Mouse (Mus musculus): Measurements from ENCODE around the gene Ripply2. TPM values are rescaled to one million over a fixed set of nuclear protein-coding genes. Genes with fewer than 3 reads are reported as not detected.

Ripply2 gene
- polyA plus RNA-seq, 1 experiment from 2014 or later: 0.35 TPM

DNA sequence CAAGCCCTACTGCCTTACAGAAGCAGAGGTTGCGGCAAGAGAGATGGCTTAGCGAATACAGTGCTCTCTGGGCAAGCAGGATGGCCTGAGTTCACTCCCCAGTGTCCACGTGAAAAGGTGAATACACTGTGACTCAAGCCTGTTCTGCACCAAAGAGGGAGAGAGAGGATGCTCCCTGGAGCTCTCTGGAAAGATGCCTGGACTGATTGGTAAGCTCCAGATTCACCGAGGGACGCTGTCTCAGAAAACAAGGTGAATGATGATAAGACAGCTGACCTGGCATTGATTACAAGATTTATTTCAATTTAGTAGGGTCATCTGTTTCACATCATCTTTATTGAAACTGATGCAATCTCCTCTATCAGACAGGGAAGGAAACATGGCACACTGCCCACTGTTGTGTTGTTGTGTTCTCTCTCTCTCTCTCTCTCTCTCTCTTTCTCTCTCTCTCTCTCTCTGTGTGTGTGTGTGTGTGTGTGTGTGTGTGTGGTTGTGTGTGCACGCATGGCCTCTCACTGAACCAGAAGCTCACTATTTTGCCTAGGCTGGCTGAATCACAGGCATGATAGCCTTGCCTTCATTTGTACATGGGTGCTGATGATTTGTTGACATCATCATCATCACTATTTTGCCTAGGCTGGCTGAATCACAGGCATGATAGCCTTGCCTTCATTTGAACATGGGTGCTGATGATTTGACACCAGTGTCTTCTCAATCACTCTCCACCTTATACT lies 10.5 kb upstream of the Ripply2 start:
- H3K4me3 ChIP-seq (ENCODE audit: low read depth, low read length): no peak overlapping the region
- 70% methylated on average over 6 of the region's 6 CpGs for WGBS

DNA sequence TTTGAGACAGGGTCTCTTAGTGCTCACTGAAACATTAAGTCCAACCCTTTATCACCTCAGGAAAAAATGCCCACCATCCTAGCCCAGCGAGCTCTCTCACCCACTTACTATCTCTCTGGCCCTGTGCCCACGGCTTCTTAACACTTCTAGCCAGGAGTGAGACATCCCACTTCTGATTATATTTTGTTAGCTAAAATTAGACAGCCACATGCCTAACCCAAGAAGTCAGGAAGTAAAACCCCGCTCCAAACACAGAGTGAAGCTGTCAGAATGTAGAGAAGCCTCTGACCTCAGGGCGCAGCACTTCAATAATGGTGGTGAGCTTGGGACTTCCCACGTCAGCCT lies 9.9 kb upstream of the Ripply2 start:
- Histone ChIP-seq H3K9ac (replicated peaks; ENCODE audit: low read length) (no peak overlapping the region), H3K4me3 (ENCODE audit: low read depth, low read length) (no peak overlapping the region), H3K4me2 (ENCODE audit: low read depth, low read length) (no peak overlapping the region), H3K9me3 (replicated peaks; ENCODE audit: control insufficient read depth, low read length) (no peaks in the 10 kb centered on the region), H3K27me3 (ENCODE audit: control insufficient read depth, insufficient read depth, low read length) (no peaks in the 10 kb centered on the region), H3K27ac (replicated peaks; ENCODE audit: low read depth, low read length) (no peak overlapping the region), H3K4me1 (ENCODE audit: control insufficient read depth, insufficient read depth, low read length) (no peaks in the 10 kb centered on the region), H3K36me3 (replicated peaks; ENCODE audit: control insufficient read depth, insufficient read depth, low read depth, low read length) (no peaks in the 10 kb centered on the region)
- no peak for ATAC-seq (replicated peaks; ENCODE audit: insufficient number of reproducible peaks, low FRiP score, low TSS enrichment, low read depth)
- no peak for DNase-seq (ENCODE audit: low spot score)
- 57% methylated on average over 5 of the region's 5 CpGs for WGBS

More for the DNA sequence above, 10.5 kb upstream of the Ripply2 start:
- Histone ChIP-seq H3K36me3 (replicated peaks; ENCODE audit: control insufficient read depth, insufficient read depth, low read depth, low read length) (no peaks in the 10 kb centered on the region), H3K27me3 (ENCODE audit: control insufficient read depth, insufficient read depth, low read length) (no peaks in the 10 kb centered on the region), H3K9ac (replicated peaks; ENCODE audit: low read length) (no peak overlapping the region), H3K4me1 (ENCODE audit: control insufficient read depth, insufficient read depth, low read length) (no peaks in the 10 kb centered on the region), H3K9me3 (replicated peaks; ENCODE audit: control insufficient read depth, low read length) (no peaks in the 10 kb centered on the region), H3K27ac (replicated peaks; ENCODE audit: low read depth, low read length) (no peak overlapping the region), H3K4me2 (ENCODE audit: low read depth, low read length) (no peak overlapping the region)
- no peak for ATAC-seq (replicated peaks; ENCODE audit: insufficient number of reproducible peaks, low FRiP score, low TSS enrichment, low read depth)
- DNase-seq (ENCODE audit: low spot score): no peak

DNA sequence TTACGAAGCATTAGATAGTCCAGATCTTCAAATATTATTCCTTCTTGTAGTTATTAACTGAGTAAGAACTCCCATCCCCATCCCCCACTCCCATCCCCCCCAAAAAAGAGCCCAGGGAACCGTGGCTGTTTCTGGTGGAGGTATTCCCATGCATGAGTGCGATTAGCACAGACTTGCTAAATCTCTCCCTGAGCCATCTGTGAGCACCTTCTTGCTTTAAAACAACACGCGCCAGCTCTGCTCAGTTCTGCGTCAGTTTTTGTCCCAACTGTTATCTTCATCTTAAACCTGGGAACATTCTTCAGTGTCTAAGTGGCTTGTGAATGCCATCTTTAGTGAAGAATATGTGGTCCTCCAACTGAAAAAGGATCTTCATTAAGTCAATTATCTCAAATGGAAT lies 6.8 kb upstream of the Ripply2 start:
- 75% methylated on average over 6 of the region's 6 CpGs for WGBS
- no peak overlapping the region for H3K4me2 ChIP-seq (ENCODE audit: low read depth, low read length)
- ATAC-seq (replicated peaks; ENCODE audit: insufficient number of reproducible peaks, low FRiP score, low TSS enrichment, low read depth) (no peak), DNase-seq (ENCODE audit: low spot score) (no peak)
- H3K27me3 ChIP-seq (ENCODE audit: control insufficient read depth, insufficient read depth, low read length): no peaks in the 10 kb centered on the region
- H3K27ac ChIP-seq (replicated peaks; ENCODE audit: low read depth, low read length): no peak overlapping the region
- H3K9ac ChIP-seq (replicated peaks; ENCODE audit: low read length): no peak overlapping the region
- no peaks in the 10 kb centered on the region for H3K36me3 ChIP-seq (replicated peaks; ENCODE audit: control insufficient read depth, insufficient read depth, low read depth, low read length)
- H3K9me3 ChIP-seq (replicated peaks; ENCODE audit: control insufficient read depth, low read length): no peaks in the 10 kb centered on the region
- H3K4me3 ChIP-seq (ENCODE audit: low read depth, low read length): no peak overlapping the region
- H3K4me1 ChIP-seq (ENCODE audit: control insufficient read depth, insufficient read depth, low read length): no peaks in the 10 kb centered on the region

DNA sequence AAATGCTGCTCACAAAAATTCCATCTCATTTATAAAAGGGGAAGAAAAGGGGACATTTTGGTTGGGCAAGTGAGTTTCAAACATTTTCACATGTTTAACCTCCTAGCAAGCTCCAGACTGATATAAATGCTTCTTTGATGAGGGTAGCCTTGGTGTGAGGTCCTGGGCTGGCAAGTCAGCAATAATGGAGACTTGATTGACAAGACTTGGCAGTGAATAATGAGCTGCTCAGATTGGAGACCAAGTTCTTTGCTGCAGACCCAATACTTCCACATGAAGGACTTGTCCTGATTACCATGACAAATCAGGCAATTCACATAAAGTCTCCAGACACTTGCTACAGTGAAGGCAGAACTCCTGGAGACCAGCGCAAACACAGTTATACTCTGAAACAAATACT lies 6.4 kb upstream of the Ripply2 start:
- 71% methylated on average over 1 of the region's 1 CpGs for WGBS
- no peak for ATAC-seq (replicated peaks; ENCODE audit: insufficient number of reproducible peaks, low FRiP score, low TSS enrichment, low read depth)

DNA sequence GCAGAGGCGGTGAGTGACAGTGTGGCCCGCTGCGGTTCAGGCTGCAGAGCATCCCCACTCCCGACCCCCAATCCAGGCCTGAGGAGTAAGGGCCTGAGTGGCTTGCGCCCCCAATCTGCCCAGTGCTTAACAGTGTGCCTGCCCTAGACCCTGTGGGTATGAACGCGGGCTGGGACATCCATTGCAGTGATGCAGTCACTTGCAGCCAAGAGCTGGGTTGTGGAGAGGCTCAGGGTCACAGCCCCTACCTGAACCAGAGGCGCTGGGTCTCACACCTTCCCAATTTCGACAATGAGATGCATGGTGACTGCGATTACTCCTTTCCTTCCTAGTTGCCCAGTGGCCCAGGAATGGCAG lies 579 bp downstream of the Ripply2 start:
- 4% methylated on average over 10 of the region's 10 CpGs for WGBS
- ATAC-seq (replicated peaks; ENCODE audit: insufficient number of reproducible peaks, low FRiP score, low TSS enrichment, low read depth) (peak; percentile 71), DNase-seq (ENCODE audit: low spot score) (no peak)
- Histone ChIP-seq H3K4me2 (ENCODE audit: low read depth, low read length) (peak overlapping the region; percentile 84), H3K4me1 (ENCODE audit: control insufficient read depth, insufficient read depth, low read length) (no peaks in the 10 kb centered on the region; the same call in 1 of the 2 replicates), H3K9ac (replicated peaks; ENCODE audit: low read length) (peak overlapping the region; percentile 38), H3K27me3 (ENCODE audit: control insufficient read depth, insufficient read depth, low read length) (peaks cover 21% of the 10 kb centered on the region), H3K36me3 (replicated peaks; ENCODE audit: control insufficient read depth, insufficient read depth, low read depth, low read length) (no peaks in the 10 kb centered on the region), H3K27ac (replicated peaks; ENCODE audit: low read depth, low read length) (no peak overlapping the region), H3K9me3 (replicated peaks; ENCODE audit: control insufficient read depth, low read length) (no peaks in the 10 kb centered on the region), H3K4me3 (ENCODE audit: low read depth, low read length) (peak overlapping the region; percentile 48)

More for the DNA sequence above, 6.4 kb upstream of the Ripply2 start:
- peaks cover under 1% of the 10 kb centered on the region; the same call in 1 of the 2 replicates for H3K27me3 ChIP-seq (ENCODE audit: control insufficient read depth, insufficient read depth, low read length)
- H3K9me3 ChIP-seq (replicated peaks; ENCODE audit: control insufficient read depth, low read length): no peaks in the 10 kb centered on the region
- H3K9ac ChIP-seq (replicated peaks; ENCODE audit: low read length): no peak overlapping the region
- no peak overlapping the region for H3K4me2 ChIP-seq (ENCODE audit: low read depth, low read length)
- H3K4me3 ChIP-seq (ENCODE audit: low read depth, low read length): no peak overlapping the region
- H3K36me3 ChIP-seq (replicated peaks; ENCODE audit: control insufficient read depth, insufficient read depth, low read depth, low read length): no peaks in the 10 kb centered on the region
- no peaks in the 10 kb centered on the region for H3K4me1 ChIP-seq (ENCODE audit: control insufficient read depth, insufficient read depth, low read length)
- no peak overlapping the region for H3K27ac ChIP-seq (replicated peaks; ENCODE audit: low read depth, low read length)
- no peak for DNase-seq (ENCODE audit: low spot score)

DNA sequence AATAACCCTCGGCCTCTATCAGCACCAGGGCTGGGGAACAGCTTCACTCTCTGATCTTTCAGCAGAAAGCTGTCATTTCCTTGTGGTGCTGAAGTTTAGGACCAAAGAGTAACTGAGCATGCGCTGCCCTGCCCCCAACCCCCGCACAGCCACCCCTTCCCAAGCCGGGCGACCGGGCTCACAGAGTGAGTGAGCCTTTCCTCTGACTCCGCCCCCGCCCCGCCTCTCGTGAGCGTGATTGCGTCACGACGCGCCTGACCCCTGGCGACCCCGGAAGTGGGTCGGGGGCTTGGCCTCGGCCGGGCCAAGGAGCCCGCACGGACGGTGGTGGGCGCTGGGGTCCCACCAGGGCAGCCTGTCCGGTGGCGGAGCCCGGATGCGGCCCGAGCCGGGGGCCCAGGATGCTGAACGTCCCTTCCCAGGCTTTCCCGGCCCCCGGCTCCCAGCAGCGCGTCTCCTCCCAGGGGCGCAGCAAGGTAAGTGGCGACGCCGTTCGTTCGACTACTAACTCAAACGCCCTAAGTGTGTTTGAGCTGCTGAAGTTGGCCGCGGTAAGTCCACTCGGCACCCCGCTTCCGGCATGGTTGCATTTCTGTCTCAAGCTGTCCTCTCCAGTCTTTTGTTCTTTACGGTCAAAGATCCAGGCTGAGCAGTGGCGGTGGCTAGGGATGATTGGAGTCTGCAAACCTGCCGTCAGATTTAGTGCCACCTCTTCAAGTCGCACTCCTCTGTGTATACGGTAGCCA lies 6.6 kb downstream of the Ripply2 start, which contains the start of gene Cyb5r4:
Cyb5r4 (plus strand) TSS at position 237 of the 746 bp plus-strand sequence.
- Histone ChIP-seq H3K9me3 (replicated peaks; ENCODE audit: control insufficient read depth, low read length) (no peaks in the 10 kb centered on the region), H3K4me3 (ENCODE audit: low read depth, low read length) (peak within 1 kb of the TSS; percentile 82), H3K9ac (replicated peaks; ENCODE audit: low read length) (peak within 1 kb of the TSS; percentile 71), H3K36me3 (replicated peaks; ENCODE audit: control insufficient read depth, insufficient read depth, low read depth, low read length) (no peaks in the 10 kb centered on the region), H3K27ac (replicated peaks; ENCODE audit: low read depth, low read length) (no peak within 1 kb of the TSS), H3K4me1 (ENCODE audit: control insufficient read depth, insufficient read depth, low read length) (no peaks in the 10 kb centered on the region), H3K4me2 (ENCODE audit: low read depth, low read length) (peak within 1 kb of the TSS; percentile 44), H3K27me3 (ENCODE audit: control insufficient read depth, insufficient read depth, low read length) (peaks cover 2% of the 10 kb centered on the region)
- DNase-seq (ENCODE audit: low spot score): peak; percentile 98
- peak; percentile 99 for ATAC-seq (replicated peaks; ENCODE audit: insufficient number of reproducible peaks, low FRiP score, low TSS enrichment, low read depth)
- 0% methylated on average over 52 of the region's 52 CpGs for WGBS

DNA sequence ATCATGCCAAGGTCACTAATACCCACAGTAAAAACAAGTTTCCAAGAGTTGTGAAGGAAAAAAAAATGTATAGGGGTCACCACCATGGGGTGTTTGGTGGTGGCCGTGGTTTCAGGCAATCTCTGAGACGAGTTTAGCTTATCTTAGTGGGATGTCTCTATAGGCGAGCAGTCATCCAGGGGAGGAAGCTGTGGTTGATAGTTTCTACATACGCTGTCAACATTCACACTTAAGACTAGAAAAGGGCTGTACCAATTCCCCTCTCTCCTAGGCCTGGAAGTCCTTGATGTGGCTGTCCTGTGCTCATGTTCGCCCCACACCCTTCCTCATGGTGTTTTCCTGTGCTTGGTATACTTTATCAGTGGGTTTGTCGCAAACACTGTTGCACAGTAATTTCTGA lies 10.4 kb downstream of the Ripply2 start:
- DNase-seq (ENCODE audit: low spot score) (no peak), ATAC-seq (replicated peaks; ENCODE audit: insufficient number of reproducible peaks, low FRiP score, low TSS enrichment, low read depth) (no peak)
- Histone ChIP-seq H3K36me3 (replicated peaks; ENCODE audit: control insufficient read depth, insufficient read depth, low read depth, low read length) (no peaks in the 10 kb centered on the region), H3K9ac (replicated peaks; ENCODE audit: low read length) (no peak overlapping the region), H3K4me2 (ENCODE audit: low read depth, low read length) (no peak overlapping the region), H3K4me1 (ENCODE audit: control insufficient read depth, insufficient read depth, low read length) (no peaks in the 10 kb centered on the region), H3K27me3 (ENCODE audit: control insufficient read depth, insufficient read depth, low read length) (no peaks in the 10 kb centered on the region), H3K27ac (replicated peaks; ENCODE audit: low read depth, low read length) (no peak overlapping the region), H3K4me3 (ENCODE audit: low read depth, low read length) (no peak overlapping the region), H3K9me3 (replicated peaks; ENCODE audit: control insufficient read depth, low read length) (no peaks in the 10 kb centered on the region)
- WGBS: 79% methylated on average over 6 of the region's 6 CpGs

DNA sequence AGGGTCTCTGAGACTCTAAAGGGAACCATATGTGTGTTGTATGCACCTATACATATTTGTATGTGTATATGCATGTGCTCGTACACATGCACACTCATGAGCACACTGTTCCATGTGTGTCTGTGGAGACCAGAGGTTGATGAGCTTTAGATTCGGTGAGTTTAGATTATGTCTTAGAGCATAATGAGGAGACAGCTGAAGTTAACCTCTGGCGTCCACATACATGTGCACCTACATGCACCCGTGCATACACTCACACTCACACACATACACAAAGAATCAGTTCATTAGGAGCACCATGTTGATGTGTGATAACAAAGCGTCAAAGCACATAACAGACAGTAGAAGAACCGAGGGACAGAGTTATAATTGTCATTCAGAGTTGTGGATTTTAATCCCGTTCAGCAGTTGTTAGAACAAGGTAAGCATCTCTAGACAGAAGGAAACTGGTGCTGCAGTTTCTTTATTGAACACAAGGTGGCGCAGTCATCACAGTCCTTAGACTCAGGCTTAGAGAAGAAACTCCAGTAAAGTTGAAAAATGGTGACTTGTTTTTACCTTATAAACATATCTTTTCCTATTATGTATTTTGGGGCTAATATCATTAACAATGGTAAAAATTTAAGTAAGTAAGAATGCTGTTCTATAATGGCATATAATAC lies 12.2 kb downstream of the Ripply2 start:
- no peaks in the 10 kb centered on the region for H3K4me1 ChIP-seq (ENCODE audit: control insufficient read depth, insufficient read depth, low read length)
- DNase-seq (ENCODE audit: low spot score): peak; percentile 86
- WGBS: 46% methylated on average over 8 of the region's 8 CpGs
- H3K9me3 ChIP-seq (replicated peaks; ENCODE audit: control insufficient read depth, low read length): no peaks in the 10 kb centered on the region
- H3K9ac ChIP-seq (replicated peaks; ENCODE audit: low read length): no peak overlapping the region
- H3K27me3 ChIP-seq (ENCODE audit: control insufficient read depth, insufficient read depth, low read length): no peaks in the 10 kb centered on the region
- no peak overlapping the region for H3K4me3 ChIP-seq (ENCODE audit: low read depth, low read length)
- ATAC-seq (replicated peaks; ENCODE audit: insufficient number of reproducible peaks, low FRiP score, low TSS enrichment, low read depth): no peak
- H3K4me2 ChIP-seq (ENCODE audit: low read depth, low read length): no peak overlapping the region
- H3K36me3 ChIP-seq (replicated peaks; ENCODE audit: control insufficient read depth, insufficient read depth, low read depth, low read length): no peaks in the 10 kb centered on the region
- H3K27ac ChIP-seq (replicated peaks; ENCODE audit: low read depth, low read length): no peak overlapping the region
